Mouse (Mus musculus) limb, embryonic 12.5 days (tissue): ENCODE measurements at regions not wholly inside any gene's neighbourhood (a gene's known extent, or its start where the extent isn't known, plus 50 kb on each side); places are given as distances from the start of the nearest gene placed in this dataset.

Source experiments
- ATAC-seq: fragments of 200-750 bp; cut with Nextera tagmentation; 2 replicates; pipeline ENCODE4 v1.8.0; 2017; ENCODE audit warnings: low read depth, moderate TSS enrichment; ENCODE audit not compliant: insufficient number of reproducible peaks, insufficient read depth, low FRiP score, low TSS enrichment
- H3K27ac ChIP-seq: fragments of 300-500 bp; sonication (generic); 2 replicates; pipeline ENCODE4 v1.5.1; 2016; ENCODE audit warnings: mild to moderate bottlenecking, moderate library complexity
- H3K27me3 ChIP-seq: fragments of 300-500 bp; sonication (generic); 2 replicates; pipeline ENCODE4 v1.6.1; 2016; ENCODE audit warnings: mild to moderate bottlenecking, moderate library complexity
- H3K36me3 ChIP-seq: fragments of 300-500 bp; sonication (generic); 2 replicates; pipeline ENCODE4 v1.6.1; 2016; ENCODE audit warnings: mild to moderate bottlenecking, moderate library complexity
- H3K4me1 ChIP-seq: fragments of 300-500 bp; sonication (generic); replicated peaks from 2 replicates; pipeline ENCODE4 v1.6.1; 2016
- H3K4me2 ChIP-seq: fragments of 300-500 bp; sonication (generic); 2 replicates; pipeline ENCODE4 v1.6.1; 2016; ENCODE audit warnings: mild to moderate bottlenecking, moderate library complexity
- H3K4me3 ChIP-seq: fragments of 300-500 bp; sonication (generic); replicated peaks from 2 replicates; pipeline ENCODE4 v1.5.1; 2016; ENCODE audit warnings: mild to moderate bottlenecking
- H3K9ac ChIP-seq: fragments of 300-500 bp; sonication (generic); replicated peaks from 2 replicates; pipeline ENCODE4 v1.6.1; 2016; ENCODE audit warnings: mild to moderate bottlenecking, moderate library complexity
- H3K9me3 ChIP-seq: fragments of 300-500 bp; sonication (generic); 2 replicates; pipeline ENCODE4 v1.6.1; 2016; ENCODE audit warnings: mild to moderate bottlenecking, moderate library complexity
- WGBS: fragments of 180-500 bp; shearing (Covaris S2); methylation state at CpG from one replicate; pipeline ENCODE4 v1.1.7; 2016; 5-methylcytosine and 5-hydroxymethylcytosine counted together

DNA sequence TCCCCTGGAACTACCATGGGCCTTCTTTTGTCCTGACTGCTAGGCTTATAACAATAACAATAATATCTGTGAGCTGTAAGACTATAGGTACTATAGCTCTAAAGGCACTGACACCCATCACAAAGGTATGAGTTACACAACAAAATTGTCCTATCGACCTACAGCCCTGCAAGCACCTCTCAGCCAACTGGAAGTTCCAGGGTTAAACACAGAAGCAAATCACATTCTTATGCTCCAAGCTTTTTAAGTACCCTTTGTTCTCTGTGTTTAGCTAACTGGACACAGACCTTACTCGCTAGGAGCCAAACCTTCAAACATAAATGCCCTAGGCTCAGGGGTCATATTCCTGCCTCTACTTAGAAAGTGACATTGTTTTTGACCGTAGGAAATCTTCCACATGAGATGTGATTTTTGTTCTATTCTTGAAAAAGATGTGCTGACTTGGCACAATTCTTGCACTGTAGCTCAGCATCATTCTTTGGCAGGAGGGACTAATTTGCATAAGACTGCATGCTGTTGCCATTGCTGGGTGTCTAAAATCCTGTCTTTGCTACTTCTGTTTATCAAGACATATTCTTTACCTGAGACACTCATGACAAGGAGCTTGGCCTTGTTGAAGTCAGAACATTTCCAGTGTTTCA, 66.8 kb upstream of the Tbl1x start:
- Histone ChIP-seq H3K4me3 (no peak overlapping the region), H3K36me3 (no peaks in the 10 kb centered on the region), H3K27me3 (no peaks in the 10 kb centered on the region), H3K27ac (no peak overlapping the region), H3K4me2 (no peak overlapping the region), H3K4me1 (no peaks in the 10 kb centered on the region), H3K9me3 (no peaks in the 10 kb centered on the region), H3K9ac (no peak overlapping the region)
- no peak for ATAC-seq
- 34% methylated on average over 3 of the region's 3 CpGs for WGBS

DNA sequence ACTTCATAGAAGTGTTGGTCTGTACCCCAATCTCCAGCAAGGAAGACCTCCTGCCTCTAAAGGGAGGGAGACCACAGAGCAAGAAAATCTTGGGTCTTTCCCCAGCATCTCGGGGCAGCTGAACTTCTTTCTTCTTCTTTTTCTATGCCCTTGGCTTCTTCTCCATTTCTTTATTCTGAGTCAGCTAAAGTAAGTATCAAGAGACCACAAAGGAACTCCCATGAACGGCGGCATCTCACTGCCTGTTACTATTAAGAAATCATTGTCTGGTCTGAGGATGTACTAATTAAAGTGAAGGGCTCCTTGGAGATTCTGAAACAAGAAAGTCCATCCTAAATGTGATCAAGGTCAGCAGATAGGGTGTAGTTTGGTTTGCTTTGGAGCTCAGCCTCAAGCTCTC, 64.1 kb upstream of the Tbl1x start:
- H3K36me3 ChIP-seq: no peaks in the 10 kb centered on the region
- no peak overlapping the region for H3K4me3 ChIP-seq
- no peaks in the 10 kb centered on the region for H3K27me3 ChIP-seq
- no peak for ATAC-seq
- H3K4me2 ChIP-seq: no peak overlapping the region
- 83% methylated on average over 3 of the region's 3 CpGs for WGBS
- no peak overlapping the region for H3K27ac ChIP-seq
- no peaks in the 10 kb centered on the region for H3K4me1 ChIP-seq
- H3K9ac ChIP-seq: no peak overlapping the region
- no peaks in the 10 kb centered on the region for H3K9me3 ChIP-seq

DNA sequence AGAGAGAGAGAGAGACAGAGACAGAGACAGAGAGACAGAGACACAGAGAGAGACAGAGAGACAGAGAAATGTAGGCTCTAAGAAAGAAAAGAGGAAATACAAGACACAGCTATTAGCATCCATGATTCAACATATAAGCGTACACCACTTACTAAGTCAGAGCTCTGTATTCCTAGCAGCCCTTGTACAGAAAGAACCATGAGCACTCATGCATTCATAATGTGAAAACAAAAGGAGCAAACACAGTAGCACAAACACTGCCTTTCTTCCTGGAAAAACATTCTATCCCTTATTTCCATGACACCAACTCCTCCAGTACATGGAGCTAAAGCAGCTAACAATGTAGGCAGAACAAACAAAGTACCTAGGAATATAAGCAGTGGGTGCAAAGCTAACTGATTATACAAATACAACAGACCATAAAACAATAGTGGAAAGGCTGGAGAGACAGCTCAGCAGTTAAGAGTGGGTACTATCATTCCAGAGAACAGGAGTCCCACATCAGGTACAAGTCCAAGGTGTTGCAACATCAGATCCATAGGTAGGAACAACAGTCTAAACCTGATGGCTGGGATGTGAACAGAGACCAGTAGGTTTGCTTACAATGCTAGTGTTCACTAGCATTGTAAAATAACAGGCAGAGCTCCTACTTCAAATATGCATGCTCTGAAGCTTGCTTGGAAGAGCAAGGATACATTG, 58.7 kb upstream of the Tbl1x start:
- no peaks in the 10 kb centered on the region for H3K4me1 ChIP-seq
- no peaks in the 10 kb centered on the region for H3K9me3 ChIP-seq
- no peaks in the 10 kb centered on the region for H3K27me3 ChIP-seq
- H3K36me3 ChIP-seq: no peaks in the 10 kb centered on the region
- no peak overlapping the region for H3K9ac ChIP-seq
- no peak for ATAC-seq
- H3K4me2 ChIP-seq: no peak overlapping the region
- no peak overlapping the region for H3K4me3 ChIP-seq
- no peak overlapping the region for H3K27ac ChIP-seq
- WGBS: 96% methylated on average over 1 of the region's 1 CpGs
